Mouse (Mus musculus) kidney, embryonic 15.5 days (tissue): ENCODE measurements around the gene Grm2. TPM values are rescaled to one million over a fixed set of nuclear protein-coding genes. Genes with fewer than 3 reads are reported as not detected.
"Not testable (repeated sequence)": the region's sequence is repeated elsewhere in the genome, so short reads cannot be mapped to it uniquely, and the experiment has no call there.

Experiments
- ATAC-seq: fragments of 200-750 bp; cut with Nextera tagmentation; replicated peaks from 2 replicates; pipeline ENCODE4 v1.8.0; 2017; ENCODE audit warnings: moderate TSS enrichment; ENCODE audit not compliant: low FRiP score
- H3K27ac ChIP-seq: fragments of 300-500 bp; sonication (generic); 2 replicates; pipeline ENCODE4 v1.5.1; 2015; ENCODE audit warnings: mild to moderate bottlenecking, inconsistent platforms
- H3K27me3 ChIP-seq: fragments of 300-500 bp; sonication (generic); 2 replicates; pipeline ENCODE4 v1.6.1; 2015; ENCODE audit warnings: inconsistent platforms
- H3K36me3 ChIP-seq: fragments of 300-500 bp; sonication (generic); 2 replicates; pipeline ENCODE4 v1.6.1; 2015; ENCODE audit warnings: inconsistent platforms
- H3K4me1 ChIP-seq: fragments of 300-500 bp; sonication (generic); 2 replicates; pipeline ENCODE4 v1.6.1; 2015; ENCODE audit warnings: inconsistent platforms
- H3K4me2 ChIP-seq: fragments of 300-500 bp; sonication (generic); 2 replicates; pipeline ENCODE4 v1.6.1; 2015; ENCODE audit warnings: moderate library complexity, mild to moderate bottlenecking, inconsistent platforms
- H3K4me3 ChIP-seq: fragments of 300-500 bp; sonication (generic); replicated peaks from 2 replicates; pipeline ENCODE4 v1.5.1; 2015; ENCODE audit warnings: mild to moderate bottlenecking, inconsistent platforms
- H3K9ac ChIP-seq: fragments of 300-500 bp; sonication (generic); 2 replicates; pipeline ENCODE4 v1.6.1; 2015; ENCODE audit warnings: mild to moderate bottlenecking, inconsistent platforms
- H3K9me3 ChIP-seq: fragments of 300-500 bp; sonication (generic); replicated peaks from 2 replicates; pipeline ENCODE4 v1.6.1; 2016; ENCODE audit warnings: inconsistent platforms
- WGBS: fragments of 180-500 bp; shearing (Covaris S2); methylation state at CpG from one replicate; pipeline ENCODE4 v1.1.7; 2015; ENCODE audit warnings: mixed read lengths; 5-methylcytosine and 5-hydroxymethylcytosine counted together
- polyA plus RNA-seq: library from polyadenylated mRNA; unstranded; fragments of >200 nt; fragmentation: Nextera tagmentation; extraction: Ambion mirVana; gene quantifications from 2 replicates; pipeline ENCODE4 v1.2.1, GENCODE M21; 2015

Grm2 gene
- polyA plus RNA-seq, 1 experiment from 2014 or later: not detected

GRCm38 (mm10) chr9:106598466-106598865, 57.4 kb downstream of the Grm2 start:
- Histone ChIP-seq H3K9me3 (no peaks in the 10 kb centered on the region), H3K4me2 (no peak overlapping the region), H3K4me1 (no peaks in the 10 kb centered on the region), H3K36me3 (no peaks in the 10 kb centered on the region), H3K27me3 (no peaks in the 10 kb centered on the region), H3K4me3 (no peak overlapping the region), H3K9ac (no peak overlapping the region), H3K27ac (no peak overlapping the region)
- 42% methylated on average over 7 of the region's 7 CpGs for WGBS
- ATAC-seq: no peak

GRCm38 (mm10) chr9:106595836-106596235, 60.0 kb downstream of the Grm2 start:
- Histone ChIP-seq H3K4me1 (no peaks in the 10 kb centered on the region), H3K4me2 (no peak overlapping the region), H3K9ac (no peak overlapping the region), H3K4me3 (no peak overlapping the region), H3K9me3 (no peaks in the 10 kb centered on the region), H3K36me3 (no peaks in the 10 kb centered on the region), H3K27me3 (no peaks in the 10 kb centered on the region), H3K27ac (no peak overlapping the region)
- 75% methylated on average over 7 of the region's 7 CpGs for WGBS
- ATAC-seq: no peak

GRCm38 (mm10) chr9:106595402-106595801, 60.5 kb downstream of the Grm2 start:
- H3K9me3 ChIP-seq, H3K27me3 ChIP-seq, H3K4me1 ChIP-seq, H3K4me2 ChIP-seq, H3K36me3 ChIP-seq, H3K4me3 ChIP-seq, H3K27ac ChIP-seq, H3K9ac ChIP-seq: not testable (repeated sequence)
- 16% methylated on average over 4 of the region's 4 CpGs for WGBS
- peak; percentile 62; the same call in 1 of the 2 replicates for ATAC-seq

Other genes starting within 250 kb of the Grm2 start
- gene Rpl29, start 226.6 kb downstream of the Grm2 start, polyA plus RNA-seq: 1,077 and 1,119 TPM in 2 replicates
- 49.9 and 52.0 TPM in 2 replicates for gene Acy1, start 217.8 kb downstream of the Grm2 start, polyA plus RNA-seq
- 27.9 and 30.6 TPM in 2 replicates for gene Abhd14b, start 208.6 kb downstream of the Grm2 start, polyA plus RNA-seq
- gene Abhd14a, start 208.4 kb downstream of the Grm2 start, polyA plus RNA-seq: 55.5 and 56.8 TPM in 2 replicates
- 118 and 140 TPM in 2 replicates for gene Pcbp4, start 202.8 kb downstream of the Grm2 start, polyA plus RNA-seq
- 0.22 and 0.47 TPM in 2 replicates for gene Gpr62, start 190.1 kb downstream of the Grm2 start, polyA plus RNA-seq
- 52.8 and 54.3 TPM in 2 replicates for gene Rrp9, start 180.1 kb downstream of the Grm2 start, polyA plus RNA-seq
- gene Parp3, start 179.1 kb downstream of the Grm2 start, polyA plus RNA-seq: 2.8 and 4.3 TPM in 2 replicates
- gene Iqcf1, start 156.1 kb downstream of the Grm2 start, polyA plus RNA-seq: not detected in 2 replicates
- gene Iqcf5, start 141.5 kb downstream of the Grm2 start, polyA plus RNA-seq: not detected in 2 replicates
- not detected in 2 replicates for gene Iqcf3, start 94.5 kb downstream of the Grm2 start, polyA plus RNA-seq
- gene Iqcf4, start 85.1 kb downstream of the Grm2 start, polyA plus RNA-seq: not detected in 2 replicates
- not detected in 2 replicates for gene Iqcf6, start 29.5 kb downstream of the Grm2 start, polyA plus RNA-seq
- gene Tex264, start 29.8 kb upstream of the Grm2 start, polyA plus RNA-seq: 65.6 and 67.4 TPM in 2 replicates
- 7.7 and 8.8 TPM in 2 replicates for gene Rad54l2, start 133.1 kb upstream of the Grm2 start, polyA plus RNA-seq
- gene Dcaf1, start 165.8 kb upstream of the Grm2 start, polyA plus RNA-seq: 26.8 and 27.6 TPM in 2 replicates
- gene Rbm15b, start 231.3 kb upstream of the Grm2 start, polyA plus RNA-seq: 9.6 and 11.8 TPM in 2 replicates
- gene Manf, start 235.9 kb upstream of the Grm2 start, polyA plus RNA-seq: 308 and 334 TPM in 2 replicates